Mouse (Mus musculus): ENCODE measurements around the gene Prss50. TPM values are rescaled to one million over a fixed set of nuclear protein-coding genes. Genes with fewer than 3 reads are reported as not detected.
"Not testable (repeated sequence)": the region's sequence is repeated elsewhere in the genome, so short reads cannot be mapped to it uniquely, and the experiment has no call there.

Prss50 gene
- total RNA-seq (2021) = not detected
- long read RNA-seq, experiment 1 = 0 reads
- long read RNA-seq, experiment 2, partial matches to known transcripts = 0 of 1 reads
- long read RNA-seq, experiment 2, other reads (novel, unspliced or antisense) = 1 of 1 reads

- no peak for DNase-seq (ENCODE audit: low spot score in 2 of 2)
These were observed at the start of gene Prss50 for GRCm38 (mm10) chr9:110857781-110858472. Prss50 (plus strand) TSS chr9:110857967.

GRCm38 (mm10) chr9:110810051-110810450 is 47.7 kb upstream of the Prss50 start:
- no peak for DNase-seq (ENCODE audit: low spot score in 2 of 2)

- DNase-seq (ENCODE audit: low spot score in 2 of 2) = no peak
These were observed 44.0 kb upstream of the Prss50 start, which contains the start of gene Prss44 for GRCm38 (mm10) chr9:110813789-110814188. Prss44 (plus strand) TSS chr9:110813994.

- not testable (repeated sequence) for DNase-seq (ENCODE audit: low spot score in 2 of 2)
These were observed 37.2 kb upstream of the Prss50 start for GRCm38 (mm10) chr9:110820546-110820945.

- DNase-seq (ENCODE audit: low spot score in 2 of 2) = no peak
These were observed 36.3 kb upstream of the Prss50 start for GRCm38 (mm10) chr9:110821436-110821835.

- DNase-seq (ENCODE audit: low spot score in 2 of 2) = no peak
These were observed 32.3 kb upstream of the Prss50 start for GRCm38 (mm10) chr9:110825426-110825825.

- DNase-seq (ENCODE audit: low spot score in 2 of 2) = no peak
These were observed 31.9 kb upstream of the Prss50 start for GRCm38 (mm10) chr9:110825832-110826231.

GRCm38 (mm10) chr9:110826390-110826789 is 31.4 kb upstream of the Prss50 start, which contains the start of gene Prss43:
Prss43 (plus strand) TSS chr9:110826690.
- DNase-seq (ENCODE audit: low spot score in 2 of 2) = no peak

- no peak for DNase-seq (ENCODE audit: low spot score in 2 of 2)
These were observed 24.7 kb upstream of the Prss50 start for GRCm38 (mm10) chr9:110833021-110833420.

- DNase-seq (ENCODE audit: low spot score in 2 of 2) = no peak
These were observed 23.4 kb upstream of the Prss50 start, which contains the start of gene Prss45 for GRCm38 (mm10) chr9:110834411-110834810. Prss45 (plus strand) TSS chr9:110834588.

- DNase-seq (ENCODE audit: low spot score in 2 of 2) = no peak
These were observed 22.8 kb upstream of the Prss50 start for GRCm38 (mm10) chr9:110834961-110835360.

GRCm38 (mm10) chr9:110836112-110836511 is 21.7 kb upstream of the Prss50 start:
- no peak for DNase-seq (ENCODE audit: low spot score in 2 of 2)

GRCm38 (mm10) chr9:110840905-110841304 is 16.9 kb upstream of the Prss50 start:
- no peak for DNase-seq (ENCODE audit: low spot score in 2 of 2)

- DNase-seq (ENCODE audit: low spot score in 2 of 2) = no peak
These were observed 16.3 kb upstream of the Prss50 start for GRCm38 (mm10) chr9:110841438-110841837.

- no peak for DNase-seq (ENCODE audit: low spot score in 2 of 2)
These were observed 13.6 kb upstream of the Prss50 start, which contains the start of gene Prss46 for GRCm38 (mm10) chr9:110844206-110844605. Prss46 (plus strand) TSS chr9:110844506.

- DNase-seq (ENCODE audit: low spot score in 2 of 2) = no peak
These were observed 8.6 kb upstream of the Prss50 start for GRCm38 (mm10) chr9:110849162-110849561.

GRCm38 (mm10) chr9:110855903-110856302 is 1.9 kb upstream of the Prss50 start:
- DNase-seq (ENCODE audit: low spot score in 2 of 2) = no peak

GRCm38 (mm10) chr9:110856920-110857319 is 847 bp upstream of the Prss50 start:
- DNase-seq (ENCODE audit: low spot score in 2 of 2) = no peak

GRCm38 (mm10) chr9:110858523-110858922 is 756 bp downstream of the Prss50 start:
- no peak for DNase-seq (ENCODE audit: low spot score in 2 of 2)

- DNase-seq (ENCODE audit: low spot score in 2 of 2) = no peak
These were observed 1.3 kb downstream of the Prss50 start for GRCm38 (mm10) chr9:110858967-110859596.

- peak; percentile 55 to 59 for DNase-seq (ENCODE audit: low spot score in 2 of 2)
These were observed 13.3 kb downstream of the Prss50 start for GRCm38 (mm10) chr9:110871030-110871429.
